Mouse (Mus musculus) lung, postnatal 0 days (tissue): Measurements from ENCODE around the gene Nptn.

Experiments
- CTCF ChIP-seq: IDR thresholded peaks from 2 replicates; pipeline ENCODE4 v1.5.1; 2016; ENCODE audit warnings: antibody characterized with exemption, mild to moderate bottlenecking
- EP300 ChIP-seq: IDR thresholded peaks from 2 replicates; pipeline ENCODE4 v1.6.1; 2016; ENCODE audit warnings: antibody characterized with exemption, mild to moderate bottlenecking, control low read depth

GRCm38 (mm10) chr9:58691471-58691870 lies 109.4 kb downstream of the Nptn start:
- TF ChIP-seq EP300, result no peak
- no peak for TF ChIP-seq CTCF
